Mouse (Mus musculus) natural killer cell, adult 2 months (primary cell): ENCODE data around the gene Wars.
A peak's percentile ranks its signal among the peaks of the same experiment; 100 is the strongest.
"Not testable (repeated sequence)": the region's sequence is repeated elsewhere in the genome, so short reads cannot be mapped to it uniquely, and the experiment has no call there.

ENCODE experiments used
- DNase-seq, 2 experiments: peaks; one replicate each; pipeline ENCODE4 v3.0.0; 2022; ENCODE audit warnings: low spot score in 2 of 2

Wars gene

DNA sequence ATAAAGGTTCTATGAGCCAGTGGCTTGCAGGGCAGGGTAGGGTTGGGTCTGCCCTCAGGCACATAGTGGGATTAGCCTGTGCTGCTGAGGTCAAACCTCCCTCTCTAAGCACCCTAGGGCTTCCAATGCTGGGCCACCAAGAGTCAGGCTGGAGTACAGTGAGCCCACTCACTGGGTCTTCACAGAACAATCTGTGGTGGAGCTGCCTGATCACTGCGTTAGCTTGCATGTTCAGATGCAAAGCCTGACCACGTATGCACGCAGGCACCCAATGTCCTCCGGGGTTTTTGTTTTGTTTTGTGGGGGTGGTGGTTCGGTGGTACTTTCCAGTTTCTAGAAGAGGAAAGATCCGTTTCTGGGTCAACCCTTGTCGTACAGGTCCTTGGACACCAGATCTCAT, 36.9 kb downstream of the Wars start:
- no peak for DNase-seq

- no peak for DNase-seq
Measured at GRCm38 (mm10) chr12:108856186-108856585, 37.8 kb downstream of the Wars start.

DNA sequence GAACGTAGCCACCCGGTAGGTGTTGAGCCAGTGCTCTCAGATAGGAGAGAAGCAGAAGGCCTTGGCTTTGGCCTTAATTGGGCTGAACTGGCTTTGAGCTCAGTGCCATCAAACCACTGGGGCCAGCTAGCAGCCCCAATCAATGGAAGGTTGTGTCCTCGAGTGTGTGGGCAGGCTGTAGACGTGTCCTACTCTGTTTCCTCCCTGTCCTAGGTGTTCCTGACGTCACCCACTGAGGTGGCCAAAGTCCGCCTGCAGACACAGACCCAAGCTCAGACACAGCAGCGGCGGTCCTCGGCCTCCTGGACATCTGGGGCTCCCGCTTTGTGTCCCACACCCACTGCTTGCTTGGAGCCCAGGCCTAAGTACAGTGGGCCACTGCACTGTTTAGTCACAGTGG, 38.9 kb downstream of the Wars start:
- DNase-seq: no peak

DNA sequence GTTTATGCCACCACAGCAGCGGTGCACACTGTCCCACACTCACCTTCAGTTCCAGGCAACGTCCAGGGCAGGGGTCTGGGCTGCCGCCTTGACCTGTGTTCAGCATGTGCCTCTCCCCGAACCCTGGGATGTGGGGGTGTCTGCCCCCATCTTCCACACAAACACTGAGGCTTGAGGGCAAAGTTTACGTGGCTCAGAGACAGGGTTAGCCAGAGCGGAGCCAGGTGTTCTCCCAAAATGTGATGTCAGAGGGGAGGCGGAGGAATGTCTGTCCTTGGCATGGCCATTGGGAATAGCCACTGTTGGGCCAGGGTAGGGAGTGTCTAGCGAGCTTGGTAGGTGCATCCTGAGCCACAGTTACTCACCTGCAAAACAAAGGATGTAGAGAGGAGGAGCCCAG, 41.2 kb downstream of the Wars start:
- DNase-seq: no peak

- DNase-seq: no peak
Measured at GRCm38 (mm10) chr12:108850886-108851285, 43.1 kb downstream of the Wars start.

- DNase-seq: no peak
Measured at GRCm38 (mm10) chr12:108850129-108850528, 43.8 kb downstream of the Wars start.

- DNase-seq: no peak
Measured at GRCm38 (mm10) chr12:108849488-108850022, 44.4 kb downstream of the Wars start.

DNA sequence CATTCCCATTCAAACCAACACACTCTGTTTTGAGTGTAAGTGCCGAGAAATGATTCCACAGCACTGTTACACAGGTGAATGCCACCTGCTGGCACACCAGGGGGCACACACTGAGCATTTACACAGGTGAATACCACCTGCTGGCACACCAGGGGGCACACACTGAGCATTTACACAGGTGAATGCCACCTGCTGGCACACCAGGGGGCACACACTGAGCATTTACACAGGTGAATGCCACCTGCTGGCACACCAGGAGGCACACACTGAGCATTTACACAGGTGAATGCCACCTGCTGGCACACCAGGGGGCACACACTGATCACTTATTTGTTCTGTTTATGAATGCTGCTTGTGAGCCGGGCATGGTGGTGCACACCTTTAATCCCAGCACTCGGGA, 45.9 kb downstream of the Wars start:
- DNase-seq: not testable (repeated sequence)

DNA sequence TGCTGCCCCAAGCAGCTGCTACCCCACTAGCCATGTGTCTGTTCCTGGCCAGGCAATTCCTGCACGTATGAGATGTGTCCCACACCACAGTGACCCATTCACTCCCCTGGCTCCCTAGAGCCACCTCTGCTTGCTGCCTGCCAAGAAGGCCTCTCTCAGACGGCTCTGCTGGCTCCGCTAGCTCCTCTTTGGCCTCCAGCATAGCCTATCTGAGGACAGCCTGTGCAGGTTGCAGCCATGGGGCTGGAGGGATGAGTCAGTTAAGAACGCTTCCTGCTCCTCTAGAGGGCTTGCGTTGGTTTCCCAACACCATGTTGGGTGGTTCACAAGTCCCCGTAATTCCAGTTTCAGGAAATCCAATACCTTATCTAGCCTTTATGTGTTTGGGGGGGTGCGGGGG, 51.3 kb downstream of the Wars start:
- DNase-seq: no peak

DNA sequence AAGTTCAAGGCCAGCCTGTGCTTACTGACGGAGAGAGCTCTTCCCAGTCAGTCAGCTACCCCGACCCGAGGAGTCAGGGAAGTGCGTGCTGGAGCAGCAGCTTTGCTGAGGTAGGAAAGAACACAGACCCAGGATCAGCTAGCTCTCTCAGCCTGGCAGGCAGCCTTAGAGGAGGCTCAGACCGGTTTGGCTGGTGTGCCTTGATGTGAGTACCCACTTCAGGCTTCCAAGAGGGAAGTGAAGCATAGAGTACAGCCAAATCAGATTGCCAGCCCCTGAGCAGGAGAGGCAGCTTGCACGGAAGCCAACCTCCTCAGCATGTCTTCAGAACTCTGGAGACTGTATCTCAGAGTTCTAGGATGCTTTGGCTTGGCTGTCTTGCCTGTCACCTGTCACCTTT, 52.8 kb downstream of the Wars start:
- DNase-seq: no peak

DNA sequence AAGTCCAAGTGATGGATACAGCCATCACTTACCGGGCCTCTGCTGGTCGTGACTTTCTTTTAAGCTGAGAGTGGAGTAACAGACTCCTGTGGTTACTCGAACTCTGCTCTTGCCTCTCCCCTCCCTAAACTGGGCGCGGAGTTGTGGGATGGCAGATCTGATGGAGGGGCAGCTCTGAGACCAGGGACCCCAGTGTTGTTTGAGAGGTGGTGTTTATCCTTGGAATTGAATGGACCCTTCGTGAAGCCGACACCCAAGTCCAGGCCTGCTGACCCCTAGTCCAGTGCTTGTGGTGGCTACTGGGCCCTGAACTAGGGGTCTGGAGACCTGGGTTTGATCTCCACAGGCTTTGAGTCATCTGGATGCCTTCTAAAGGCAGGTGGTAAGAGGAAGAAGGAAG, 57.3 kb downstream of the Wars start:
- DNase-seq: no peak

GRCm38 (mm10) chr12:108835840-108836409, 58.0 kb downstream of the Wars start, which contains the start of the genes Slc25a29 and Slc25a47:
TSS of gene Slc25a29 (minus strand) at chr12:108835883.
TSS of gene Slc25a47 (plus strand) at chr12:108836046.
- DNase-seq: peak; percentile 87 to 90

- no peak for DNase-seq
Measured at GRCm38 (mm10) chr12:108835208-108835839, 58.6 kb downstream of the Wars start.

DNA sequence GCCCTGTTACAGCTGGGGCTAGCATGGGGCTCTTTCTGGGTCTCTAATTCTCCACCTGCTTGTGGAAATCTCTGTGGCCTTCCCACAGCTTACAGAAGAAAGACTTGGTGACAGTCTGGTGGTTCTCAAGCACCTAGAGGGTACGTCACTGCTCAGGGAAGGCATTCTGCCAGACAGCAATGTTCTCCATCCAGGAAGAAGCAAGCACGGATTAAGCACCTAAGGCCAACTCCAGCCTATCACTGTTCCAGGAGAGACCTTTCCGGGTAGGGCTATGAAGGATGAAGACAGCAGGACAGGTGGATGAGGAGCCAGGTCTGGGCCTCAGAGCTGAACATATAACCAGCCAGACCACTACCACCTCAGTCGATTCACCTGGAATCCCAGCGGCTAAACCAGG, 59.2 kb downstream of the Wars start:
- no peak for DNase-seq

- DNase-seq: no peak
Measured at GRCm38 (mm10) chr12:108834337-108834736, 59.6 kb downstream of the Wars start.

- no peak for DNase-seq
Measured at GRCm38 (mm10) chr12:108833408-108833807, 60.6 kb downstream of the Wars start.

DNA sequence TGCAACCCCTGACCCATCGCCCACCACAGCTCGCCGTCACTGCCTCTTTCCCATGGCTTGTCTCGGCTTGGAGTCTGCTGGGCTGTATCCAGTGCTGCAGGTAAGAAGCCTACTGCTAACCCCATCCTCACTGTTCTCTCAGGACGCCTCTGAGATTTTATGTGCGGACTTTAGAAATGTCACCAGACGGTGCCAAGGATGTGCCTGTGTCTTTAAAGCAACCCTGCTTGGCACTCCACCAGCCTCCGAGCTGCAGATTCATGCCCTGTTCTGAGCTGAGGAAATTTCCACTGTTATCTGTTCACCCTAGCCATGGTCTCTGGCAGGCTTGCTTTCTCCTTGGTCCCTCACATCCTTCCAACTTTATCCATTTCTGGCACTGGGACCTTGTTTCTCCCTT, 61.1 kb downstream of the Wars start:
- DNase-seq: no peak

DNA sequence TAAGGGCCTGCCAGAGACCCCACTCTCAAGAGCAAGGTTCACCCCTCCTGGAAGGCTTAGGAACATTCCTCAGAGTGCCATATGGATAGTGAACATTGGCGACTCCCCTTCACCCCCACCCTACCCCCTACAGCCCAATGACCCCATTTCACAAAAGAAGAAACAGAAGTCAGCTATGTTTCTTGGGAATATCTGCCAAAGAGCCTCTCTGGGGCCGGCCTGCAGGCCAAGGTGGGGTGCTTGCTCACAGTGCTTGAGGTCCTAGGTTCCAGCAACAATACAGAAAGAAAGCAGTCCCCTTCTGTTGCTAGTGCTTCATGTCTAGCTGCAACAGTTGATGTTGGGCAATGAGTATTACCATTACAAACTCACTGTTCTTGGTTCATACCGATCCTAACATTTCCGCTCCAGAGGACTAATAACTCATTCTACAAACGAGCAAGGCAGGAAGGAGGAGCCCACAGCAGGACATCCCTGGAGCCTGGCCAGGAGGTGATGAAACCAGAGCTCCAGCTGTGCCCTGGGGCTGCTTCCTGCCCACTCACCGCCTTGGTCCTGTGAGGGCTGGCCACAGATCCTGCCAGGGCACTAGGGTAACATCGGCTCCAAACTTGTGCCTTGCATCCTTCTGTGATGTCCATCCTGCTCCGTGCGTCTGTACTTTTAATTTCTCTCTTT, 61.9 kb downstream of the Wars start:
- DNase-seq: no peak

DNA sequence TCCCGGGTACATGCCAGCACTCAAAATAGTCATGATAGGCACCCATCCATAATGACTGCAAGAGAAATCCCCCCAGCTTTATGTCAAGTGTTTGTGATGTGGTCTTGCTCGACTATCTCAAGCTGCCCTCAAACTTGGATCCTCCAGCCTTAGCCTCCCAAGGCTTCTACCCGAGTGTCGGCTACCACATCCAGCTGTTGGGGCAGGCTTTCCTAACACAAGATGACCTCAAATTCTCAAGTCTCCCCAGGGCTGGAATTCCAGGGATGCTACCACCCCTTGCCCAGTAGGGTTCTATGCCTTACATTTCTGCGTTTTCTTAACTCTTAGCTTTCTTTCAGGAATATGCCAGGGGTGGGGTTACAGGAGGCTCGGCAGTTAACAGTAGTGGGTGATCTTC, 63.6 kb downstream of the Wars start:
- DNase-seq: no peak

- DNase-seq: no peak
Measured at GRCm38 (mm10) chr12:108829636-108830035, 64.3 kb downstream of the Wars start.

DNA sequence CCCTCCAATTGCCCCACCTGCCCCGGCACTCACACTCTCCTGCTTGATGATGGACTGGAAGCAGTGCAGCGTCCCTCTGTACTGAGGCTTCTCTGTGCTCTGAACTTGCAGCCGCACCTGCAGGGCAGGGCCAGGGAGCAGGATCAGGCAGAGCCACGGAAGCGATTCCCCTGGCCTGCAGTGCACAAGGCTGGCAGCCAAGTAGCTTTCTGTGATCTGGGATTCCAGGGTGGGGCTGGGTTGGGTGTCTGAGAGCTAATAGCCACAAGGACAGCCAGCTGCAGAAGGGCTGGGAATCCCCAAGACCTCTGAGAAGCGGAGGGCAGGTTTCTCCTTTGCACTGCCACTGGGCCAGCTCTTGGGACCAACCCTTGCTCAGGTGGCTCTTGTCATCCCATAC, 66.3 kb downstream of the Wars start:
- DNase-seq: no peak

- DNase-seq: no peak
Measured at GRCm38 (mm10) chr12:108826958-108827535, 66.9 kb downstream of the Wars start.
